Mouse (Mus musculus) c-Kit-negative CD71-positive TER-119-positive erythroid progenitor cells, embryonic 14.5 days (primary cell): ENCODE measurements around the gene Diaph3.
"Not testable (repeated sequence)": the region's sequence is repeated elsewhere in the genome, so short reads cannot be mapped to it uniquely, and the experiment has no call there.

Experiments used
- DNase-seq: peaks from one replicate; pipeline ENCODE4 v3.0.0-alpha.2; 2013; ENCODE audit warnings: low read depth, low spot score

Diaph3 gene

GRCm38 (mm10) chr14:87140963-87141486 lies at the start of gene Diaph3:
Gene Diaph3, minus strand, starts transcription at chr14:87141235.
- DNase-seq, result peak; percentile 98

DNA sequence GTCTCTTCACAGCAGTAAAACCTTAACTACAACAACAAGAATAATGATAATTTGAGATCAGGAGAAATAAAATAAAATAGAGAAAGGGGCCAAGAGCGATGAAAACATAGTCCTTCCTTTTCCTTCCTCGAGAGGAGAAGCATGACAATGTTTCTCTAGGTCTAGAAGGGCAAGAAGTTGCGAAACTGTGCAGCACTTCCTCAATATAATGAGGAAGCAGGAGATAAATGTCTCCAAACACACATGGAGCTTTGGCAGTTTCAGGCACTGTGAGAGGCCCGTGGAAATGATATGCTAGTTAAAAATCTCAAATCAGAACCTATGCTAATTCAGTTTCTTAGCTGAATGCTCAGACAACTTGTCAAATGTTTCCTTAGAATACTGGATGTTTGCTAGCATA lies 49.6 kb upstream of the Diaph3 start:
- DNase-seq, result no peak

GRCm38 (mm10) chr14:87171577-87171976 lies 30.5 kb upstream of the Diaph3 start:
- no peak for DNase-seq

DNA sequence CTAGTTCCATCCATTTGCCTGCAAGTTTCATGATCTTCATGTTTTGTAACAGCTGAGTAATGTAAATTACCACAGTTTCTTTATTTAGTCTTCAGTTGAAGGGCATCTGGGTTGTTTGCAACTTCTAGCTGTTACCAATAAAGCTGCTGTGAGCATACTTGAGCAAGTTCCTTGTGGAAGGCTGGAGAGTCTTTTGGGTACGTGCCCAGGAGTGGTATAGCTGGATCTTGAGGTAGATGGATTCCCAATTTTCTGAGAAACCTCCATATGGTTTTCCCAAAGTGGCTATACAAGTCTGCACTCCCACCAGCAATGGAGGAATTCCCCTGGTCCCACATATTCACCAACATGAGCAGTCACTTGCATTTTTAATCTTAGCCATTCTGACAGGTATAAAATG lies 28.1 kb upstream of the Diaph3 start:
- DNase-seq, result no peak

DNA sequence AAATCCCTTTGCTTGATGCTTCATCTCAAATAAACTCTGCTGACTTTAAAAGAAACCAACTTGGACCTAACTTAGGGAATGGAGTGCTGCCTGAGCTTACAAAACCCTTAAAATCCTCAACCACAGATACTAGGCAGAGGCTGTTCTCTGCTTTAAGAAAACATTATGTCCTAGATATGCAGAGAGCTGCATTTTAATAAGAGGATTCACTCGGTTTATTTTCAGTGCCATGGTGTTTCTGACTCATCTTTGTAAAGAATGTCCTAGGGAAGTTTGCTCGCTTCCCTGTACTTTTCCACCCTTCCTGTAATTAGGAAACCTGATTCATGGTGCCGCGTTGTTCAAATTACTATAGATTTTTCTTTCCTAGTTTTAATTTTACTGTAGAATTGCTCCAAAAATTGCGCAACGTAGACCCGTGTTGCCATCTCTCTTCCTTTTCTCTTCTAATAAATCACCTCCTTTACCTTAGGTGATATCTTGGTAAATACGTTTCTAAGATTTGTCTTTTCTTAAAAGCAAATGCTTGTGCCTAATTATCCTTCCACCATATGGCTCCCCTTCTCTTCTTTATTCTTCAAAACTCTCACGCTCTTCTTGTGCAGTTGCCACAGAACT lies 14.7 kb upstream of the Diaph3 start:
- no peak for DNase-seq

DNA sequence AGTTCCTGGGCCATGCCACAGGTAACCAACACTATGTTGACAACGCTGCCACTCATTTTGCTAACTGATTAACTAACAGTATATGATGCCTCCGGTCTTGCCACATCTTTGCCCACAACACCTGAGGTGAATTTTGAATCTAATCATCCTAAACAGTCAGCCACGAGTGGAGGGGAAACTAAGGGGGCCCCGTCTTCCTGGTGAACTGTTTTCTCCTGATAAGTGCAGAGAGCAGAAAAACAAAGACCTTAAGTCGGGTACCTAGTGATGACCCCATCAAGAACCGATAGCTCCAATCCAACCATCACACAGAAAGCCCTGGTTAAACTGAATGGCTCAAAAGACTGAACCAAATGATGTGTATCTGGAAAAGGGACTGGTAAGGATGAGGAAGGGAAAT lies 8.6 kb upstream of the Diaph3 start:
- DNase-seq, result no peak

GRCm38 (mm10) chr14:87146704-87147103 lies 5.7 kb upstream of the Diaph3 start:
- no peak for DNase-seq

DNA sequence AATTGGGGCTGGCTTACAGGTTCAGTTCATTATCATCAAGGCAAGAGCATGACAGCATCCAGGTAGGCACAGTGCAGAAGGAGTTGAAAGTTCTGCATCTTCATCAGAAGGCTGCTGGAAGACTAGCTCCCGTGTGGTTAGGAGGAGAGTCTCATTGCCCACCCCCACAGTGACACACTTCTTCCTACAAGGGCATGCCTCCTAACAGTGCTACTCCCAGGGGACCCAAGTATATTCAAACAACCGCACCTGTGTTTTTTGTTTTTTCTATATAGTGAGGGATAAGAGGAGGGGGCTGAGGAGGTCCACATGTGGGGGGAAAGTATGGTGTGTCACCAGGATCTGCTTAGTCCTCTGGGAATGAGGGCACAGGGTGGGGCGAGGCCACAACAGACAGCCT lies 4.3 kb upstream of the Diaph3 start:
- DNase-seq, result no peak

- no peak for DNase-seq
Observed at GRCm38 (mm10) chr14:87141777-87142176, 742 bp upstream of the Diaph3 start.

GRCm38 (mm10) chr14:87140327-87140962 lies 590 bp downstream of the Diaph3 start:
- peak; percentile 63 for DNase-seq

DNA sequence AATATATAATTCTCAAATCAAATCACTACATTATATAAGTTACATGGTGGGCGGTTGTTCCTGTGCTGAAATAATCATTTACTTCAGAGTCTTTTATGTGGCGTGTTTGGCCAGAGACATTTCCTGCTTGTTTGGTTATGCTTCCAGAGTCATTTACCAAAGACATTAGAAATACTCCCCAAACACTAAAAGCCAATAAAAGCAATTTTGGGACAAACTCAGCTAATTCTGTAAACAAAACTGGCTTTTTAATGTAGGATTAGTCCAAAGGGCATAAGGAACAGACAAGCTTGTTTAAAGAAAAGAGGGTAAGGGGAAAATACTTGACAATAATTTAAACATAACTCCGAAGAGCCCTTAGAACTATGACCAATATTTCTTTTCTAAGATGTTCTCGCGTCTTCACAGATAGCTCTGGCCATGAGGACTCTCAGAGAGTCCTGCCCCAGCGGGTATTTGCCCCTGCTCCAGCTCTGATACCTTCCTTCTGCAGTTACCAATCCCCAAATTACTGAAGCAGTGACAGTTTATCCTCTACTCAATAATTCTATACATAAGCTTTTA lies 14.9 kb downstream of the Diaph3 start:
- no peak for DNase-seq

DNA sequence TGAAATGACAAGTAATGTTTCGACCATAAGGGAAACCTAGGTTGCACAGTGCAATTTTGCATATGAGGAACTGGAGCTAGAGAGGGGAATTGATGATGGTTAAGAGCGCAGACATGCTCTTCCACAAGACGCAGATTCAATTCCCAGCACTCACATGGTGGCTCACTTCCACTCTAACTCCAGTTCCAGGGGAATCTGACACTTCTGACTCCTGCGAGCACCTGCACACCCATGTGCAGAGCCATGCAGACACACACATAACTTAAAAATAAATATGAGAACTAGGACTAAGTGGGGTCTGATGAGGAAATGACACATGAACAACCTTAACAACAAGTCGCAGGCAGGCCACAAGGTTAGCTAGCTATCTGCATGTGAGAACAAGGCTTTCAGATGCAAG lies 15.5 kb downstream of the Diaph3 start:
- DNase-seq, result no peak

DNA sequence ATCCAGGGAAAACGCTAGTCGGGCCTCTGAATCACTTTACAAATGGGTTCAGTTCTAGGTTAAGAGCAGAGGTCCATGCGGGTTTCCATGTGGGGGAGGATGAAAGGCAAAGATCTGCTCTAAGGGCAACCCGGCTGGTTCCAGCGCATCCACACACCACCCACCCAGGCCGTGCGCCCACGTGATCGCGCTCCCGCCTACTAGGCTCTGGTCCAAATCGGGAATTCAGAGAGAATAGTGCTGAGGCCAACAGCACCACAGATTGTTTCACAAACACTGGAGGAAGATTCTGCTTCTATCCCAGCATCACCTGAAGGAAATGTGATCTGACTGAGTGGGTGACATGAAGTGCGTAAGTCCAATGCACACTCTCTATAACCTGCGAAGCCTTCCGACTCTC lies 17.9 kb downstream of the Diaph3 start:
- no peak for DNase-seq

DNA sequence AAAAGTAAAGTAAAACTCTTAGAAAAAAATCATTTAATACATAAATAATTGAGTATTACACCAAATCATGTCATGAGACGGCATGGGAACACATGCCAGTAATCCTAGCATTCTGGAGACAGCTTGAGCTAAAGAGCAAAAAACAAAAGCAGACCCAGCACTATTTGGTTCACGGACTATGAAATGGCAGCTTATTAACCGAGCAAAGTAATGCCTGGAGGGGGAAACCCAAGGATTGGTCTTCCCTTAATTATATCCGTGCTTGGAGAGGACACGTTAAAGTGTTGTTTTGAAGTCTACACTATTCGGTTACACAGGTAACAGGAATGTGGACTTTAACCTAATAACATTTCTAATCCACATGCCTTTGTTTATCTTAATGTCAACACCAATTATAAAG lies 19.2 kb downstream of the Diaph3 start:
- DNase-seq, result no peak

GRCm38 (mm10) chr14:87110634-87111033 lies 30.4 kb downstream of the Diaph3 start:
- no peak for DNase-seq

DNA sequence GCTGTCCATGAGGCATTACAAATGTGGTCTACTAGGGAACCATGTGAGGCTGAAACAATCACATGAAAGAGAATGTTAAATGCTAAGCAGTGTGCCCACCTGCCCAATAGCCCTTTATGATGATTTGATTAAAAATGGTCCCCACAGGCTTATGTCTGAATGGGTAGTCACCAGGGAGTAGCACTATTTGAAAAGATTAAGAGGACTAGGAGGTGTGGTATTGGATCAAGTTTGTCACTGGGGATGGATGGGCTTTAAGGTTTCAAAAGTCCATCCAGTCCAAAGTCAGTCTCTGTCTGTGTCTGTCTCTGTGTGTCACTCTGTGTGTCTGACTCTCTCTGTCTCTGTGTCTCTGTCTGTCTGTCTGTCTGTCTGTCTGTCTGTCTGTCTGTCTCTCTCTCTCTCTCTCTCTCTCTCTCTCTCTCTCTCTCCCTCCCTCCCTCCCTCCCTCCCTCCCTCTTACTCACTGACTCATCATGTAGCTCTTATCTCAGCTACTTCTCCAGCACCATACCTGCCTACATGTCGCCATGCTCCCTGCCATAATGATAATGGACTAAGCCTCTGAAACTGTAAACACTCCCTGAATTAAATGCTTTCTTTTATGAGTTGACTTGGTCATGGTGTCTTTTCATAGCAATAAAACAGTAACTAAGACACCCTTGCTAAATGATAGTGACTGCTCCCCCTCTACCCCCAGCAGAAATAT lies 41.5 kb downstream of the Diaph3 start:
- DNase-seq, result peak; percentile 40

DNA sequence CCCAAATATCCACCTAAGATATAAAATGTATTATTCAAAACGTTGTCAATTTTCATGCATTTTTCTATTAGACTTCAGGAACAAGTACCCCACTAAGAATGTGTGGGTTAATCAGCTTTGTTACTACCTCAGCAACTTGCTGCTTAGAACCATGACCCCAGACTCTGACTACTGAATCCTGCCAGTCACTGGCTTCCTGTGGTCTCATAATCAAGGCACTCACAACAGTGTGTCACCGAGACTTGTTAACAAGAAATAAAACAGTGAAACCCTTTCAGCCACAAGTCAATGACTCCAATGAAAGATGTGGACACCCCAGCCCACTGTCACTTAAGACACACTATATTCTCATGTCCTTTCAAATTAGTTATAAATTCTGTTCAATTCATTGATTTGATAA lies 42.9 kb downstream of the Diaph3 start:
- DNase-seq, result no peak

GRCm38 (mm10) chr14:87091522-87091921 lies 49.5 kb downstream of the Diaph3 start:
- no peak for DNase-seq

DNA sequence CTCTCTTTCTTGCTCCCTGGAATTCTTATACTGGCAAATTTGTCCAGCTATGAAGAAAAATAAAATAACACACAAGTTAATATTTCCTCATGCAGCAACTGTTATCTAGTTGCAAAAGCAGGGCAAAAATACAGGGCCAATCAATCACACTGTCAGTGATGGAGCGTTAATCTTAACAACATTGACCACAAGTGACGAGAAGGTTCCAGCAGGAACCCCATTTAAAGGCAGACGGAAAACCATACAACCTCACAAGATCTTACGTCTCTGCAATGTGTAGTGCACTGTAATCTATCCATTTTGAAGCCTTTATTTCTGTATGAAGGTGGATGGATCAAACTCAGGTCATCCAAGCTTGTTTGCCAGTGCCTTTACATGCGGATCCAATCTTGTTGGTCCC lies 49.9 kb downstream of the Diaph3 start:
- DNase-seq, result no peak

DNA sequence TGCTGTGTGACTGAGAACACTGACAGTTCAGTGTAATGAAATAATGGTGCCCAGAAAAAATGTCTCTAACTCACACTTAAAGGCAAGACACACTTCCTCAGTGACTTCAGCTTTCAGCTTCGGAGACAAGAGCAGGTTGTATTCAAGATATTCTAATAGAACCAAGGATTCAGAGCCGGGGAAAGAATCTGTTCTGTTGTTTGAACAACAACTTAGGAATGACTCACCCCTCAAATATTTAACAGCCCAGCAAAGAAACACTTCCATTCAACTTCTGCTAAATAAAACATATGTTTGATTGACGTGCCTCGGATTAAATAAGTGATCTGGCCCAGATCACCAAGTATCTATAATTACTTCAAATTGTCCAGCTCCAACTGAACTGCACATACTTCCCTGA lies 52.1 kb downstream of the Diaph3 start:
- no peak for DNase-seq

DNA sequence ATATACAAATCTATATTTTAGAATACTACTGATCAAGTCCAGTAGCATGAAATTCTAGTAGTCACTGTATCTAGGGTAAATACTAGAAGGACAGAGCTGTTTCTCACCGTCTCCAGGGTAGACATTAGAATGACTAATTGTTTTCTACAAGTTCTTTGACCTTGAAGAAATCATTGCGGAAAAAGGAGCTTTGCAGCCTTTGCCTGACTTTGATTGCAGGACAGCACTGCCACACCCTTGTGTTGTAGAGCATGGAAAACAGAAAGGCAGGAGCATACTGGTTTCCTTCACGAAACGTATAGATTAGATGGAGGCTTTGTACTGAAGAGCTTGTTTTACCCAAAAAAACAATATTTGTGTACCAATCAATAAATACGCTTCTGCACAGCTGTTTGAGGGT lies 52.6 kb downstream of the Diaph3 start:
- DNase-seq, result no peak

DNA sequence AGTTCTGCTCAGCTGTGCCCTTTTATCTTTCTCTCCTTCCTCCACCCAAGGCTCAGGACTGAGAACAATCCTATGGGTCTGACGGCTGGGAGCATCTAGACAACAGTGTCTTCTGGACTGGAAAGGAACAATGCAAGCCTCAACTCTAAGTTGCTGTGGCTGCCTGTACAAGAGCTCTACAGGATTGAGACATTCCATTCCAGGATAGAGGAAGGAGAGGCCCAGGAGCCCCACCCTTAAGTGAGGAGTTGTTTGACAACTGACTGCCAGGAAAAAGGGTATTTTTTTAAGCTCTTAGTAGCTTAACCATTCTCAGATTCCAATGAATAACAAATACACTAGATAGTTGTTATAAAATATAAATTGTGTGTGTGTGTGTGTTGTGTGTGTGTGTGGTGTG lies 53.0 kb downstream of the Diaph3 start:
- no peak for DNase-seq

- DNase-seq, result not testable (repeated sequence)
Observed at GRCm38 (mm10) chr14:87084906-87085305, 56.1 kb downstream of the Diaph3 start.
